Mouse (Mus musculus) gastrocnemius, adult 18-20 months (tissue): ENCODE measurements around the gene Ssbp3. TPM values are rescaled to one million over a fixed set of nuclear protein-coding genes. Genes with fewer than 3 reads are reported as not detected.

ENCODE experiments used
- DNase-seq: peaks from one replicate; pipeline ENCODE4 v3.0.0; 2021; ENCODE audit warnings: low spot score
- total RNA-seq, 2 experiments: library from RNA; stranded (reverse); gene quantifications; 2 replicates each; pipeline ENCODE4 v1.2.3; 2021

Ssbp3 gene
- total RNA-seq, 2 experiments from 2014 or later = 20.5 to 25.5 TPM

GRCm38 (mm10) chr4:107045188-107045587, 134.7 kb downstream of the Ssbp3 start:
- DNase-seq = no peak

- no peak for DNase-seq
Observed at GRCm38 (mm10) chr4:107047806-107048205, 137.3 kb downstream of the Ssbp3 start.

GRCm38 (mm10) chr4:107048568-107049162, 138.2 kb downstream of the Ssbp3 start:
- peak; percentile 93 for DNase-seq

GRCm38 (mm10) chr4:107051889-107052288, 141.4 kb downstream of the Ssbp3 start:
- no peak for DNase-seq

- DNase-seq = no peak
Observed at GRCm38 (mm10) chr4:107052962-107053553, 142.6 kb downstream of the Ssbp3 start.

- DNase-seq = peak; percentile 16
Observed at GRCm38 (mm10) chr4:107056088-107056487, 145.6 kb downstream of the Ssbp3 start.

GRCm38 (mm10) chr4:107058346-107058745, 147.8 kb downstream of the Ssbp3 start:
- DNase-seq = no peak

- DNase-seq = no peak
Observed at GRCm38 (mm10) chr4:107058781-107059180, 148.3 kb downstream of the Ssbp3 start.

- no peak for DNase-seq
Observed at GRCm38 (mm10) chr4:107061560-107061959, 151.1 kb downstream of the Ssbp3 start.

- no peak for DNase-seq
Observed at GRCm38 (mm10) chr4:107063214-107063613, 152.7 kb downstream of the Ssbp3 start.

- DNase-seq = no peak
Observed at GRCm38 (mm10) chr4:107064394-107065098, 154.0 kb downstream of the Ssbp3 start.

- peak; percentile 98 for DNase-seq
Observed at GRCm38 (mm10) chr4:107066252-107067124, 156.0 kb downstream of the Ssbp3 start, which contains the start of the genes Mrpl37 and Cyb5rl. TSS of gene Mrpl37 (minus strand) at chr4:107066868. TSS of gene Cyb5rl (plus strand) at chr4:107066988.

- no peak for DNase-seq
Observed at GRCm38 (mm10) chr4:107067151-107067840, 156.8 kb downstream of the Ssbp3 start.

- DNase-seq = no peak
Observed at GRCm38 (mm10) chr4:107072343-107072742, 161.8 kb downstream of the Ssbp3 start.

GRCm38 (mm10) chr4:107075456-107075855, 165.0 kb downstream of the Ssbp3 start:
- DNase-seq = no peak

GRCm38 (mm10) chr4:107078894-107079293, 168.4 kb downstream of the Ssbp3 start:
- DNase-seq = no peak

- DNase-seq = no peak
Observed at GRCm38 (mm10) chr4:107079716-107080115, 169.2 kb downstream of the Ssbp3 start.

- DNase-seq = no peak
Observed at GRCm38 (mm10) chr4:107082185-107082584, 171.7 kb downstream of the Ssbp3 start.

GRCm38 (mm10) chr4:107083126-107083525, 172.6 kb downstream of the Ssbp3 start:
- no peak for DNase-seq

- DNase-seq = no peak
Observed at GRCm38 (mm10) chr4:107084343-107084742, 173.8 kb downstream of the Ssbp3 start.

- no peak for DNase-seq
Observed at GRCm38 (mm10) chr4:107084858-107085257, 174.4 kb downstream of the Ssbp3 start.
